Mouse (Mus musculus) frontal cortex, postnatal 25 days (tissue): ENCODE data around the gene Eef1a2.

Experiments used
- DNase-seq, 2 experiments: peaks; one replicate each; pipeline ENCODE4 v3.0.0; 2022; ENCODE audit warnings: low spot score in 2 of 2

Eef1a2 gene

GRCm38 (mm10) chr2:181158471-181158870 is 1.7 kb upstream of the Eef1a2 start:
- no peak for DNase-seq

- peak in 1 of 2 experiments; percentile 5 for DNase-seq
Observed at GRCm38 (mm10) chr2:181157716-181158302, 995 bp upstream of the Eef1a2 start.

GRCm38 (mm10) chr2:181157180-181157579 is 366 bp upstream of the Eef1a2 start:
- DNase-seq = peak in 1 of 2 experiments; percentile 7

GRCm38 (mm10) chr2:181155801-181156200 is 1.0 kb downstream of the Eef1a2 start:
- DNase-seq = peak in 1 of 2 experiments; percentile 17

GRCm38 (mm10) chr2:181154831-181155415 is 1.9 kb downstream of the Eef1a2 start:
- no peak for DNase-seq

- DNase-seq = peak in 1 of 2 experiments; percentile 9
Observed at GRCm38 (mm10) chr2:181154361-181154760, 2.5 kb downstream of the Eef1a2 start.

- DNase-seq = peak in 1 of 2 experiments; percentile 16
Observed at GRCm38 (mm10) chr2:181153837-181154236, 3.0 kb downstream of the Eef1a2 start.

GRCm38 (mm10) chr2:181153131-181153530 is 3.7 kb downstream of the Eef1a2 start:
- DNase-seq = no peak

GRCm38 (mm10) chr2:181152701-181153100 is 4.1 kb downstream of the Eef1a2 start:
- peak in 1 of 2 experiments; percentile 4 for DNase-seq

- peak in 1 of 2 experiments; percentile 42 for DNase-seq
Observed at GRCm38 (mm10) chr2:181150281-181150680, 6.5 kb downstream of the Eef1a2 start.

GRCm38 (mm10) chr2:181148318-181148955 is 8.4 kb downstream of the Eef1a2 start:
- DNase-seq = peak in 1 of 2 experiments; percentile 10

- peak in 1 of 2 experiments; percentile 14 for DNase-seq
Observed at GRCm38 (mm10) chr2:181147546-181148317, 9.1 kb downstream of the Eef1a2 start.

GRCm38 (mm10) chr2:181146976-181147545 is 9.8 kb downstream of the Eef1a2 start:
- no peak for DNase-seq

GRCm38 (mm10) chr2:181144675-181145074 is 12.1 kb downstream of the Eef1a2 start:
- no peak for DNase-seq

GRCm38 (mm10) chr2:181143509-181144276 is 13.1 kb downstream of the Eef1a2 start:
- no peak for DNase-seq

GRCm38 (mm10) chr2:181142703-181143135 is 14.1 kb downstream of the Eef1a2 start:
- DNase-seq = no peak

- DNase-seq = no peak
Observed at GRCm38 (mm10) chr2:181139641-181140193, 17.1 kb downstream of the Eef1a2 start.

GRCm38 (mm10) chr2:181136934-181137333 is 19.9 kb downstream of the Eef1a2 start:
- no peak for DNase-seq

GRCm38 (mm10) chr2:181135446-181135818 is 21.4 kb downstream of the Eef1a2 start:
- DNase-seq = no peak

- DNase-seq = no peak
Observed at GRCm38 (mm10) chr2:181134591-181135445, 22.0 kb downstream of the Eef1a2 start, which contains the start of gene Kcnq2. TSS of gene Kcnq2 (minus strand) at chr2:181135300.
